Mouse (Mus musculus): ENCODE measurements around the gene Tjp2. TPM values are rescaled to one million over a fixed set of nuclear protein-coding genes. Genes with fewer than 3 reads are reported as not detected.
A peak's percentile ranks its signal among the peaks of the same experiment; 100 is the strongest.

The Tjp2 gene
- total and polyA plus RNA-seq, 3 experiments = 9.0 to 17.8 (median 13.7) TPM

DNA sequence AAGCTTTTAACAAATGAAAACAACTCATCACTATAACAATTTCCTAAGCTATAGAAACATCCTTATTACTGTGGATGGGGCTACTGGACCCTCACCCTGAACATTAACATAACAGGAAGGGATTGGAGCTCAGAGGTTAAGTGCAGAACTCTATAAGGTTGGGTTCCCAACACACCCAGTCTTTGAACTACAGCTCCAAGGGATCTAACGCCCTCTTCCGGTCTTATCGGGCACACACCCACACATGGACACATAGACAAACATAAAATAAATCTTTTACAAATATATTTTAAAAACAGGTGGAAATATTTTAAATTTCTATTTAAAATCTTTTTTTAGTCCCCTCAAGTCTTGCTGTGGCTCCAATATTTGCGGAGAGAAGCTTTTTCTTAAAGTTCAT is 3.4 kb downstream of the Tjp2 start:
- H3K79me2 ChIP-seq (replicated peaks; ENCODE audit: control insufficient read depth, extremely low read depth, insufficient read depth, poor library complexity, severe bottlenecking) = 0 out of 2 replicates have a peak, but pooled peaks cover 6% of the 10 kb centered on the region
- peak overlapping the region in 1 of 3 experiments; percentile 13 for H3K4me3 ChIP-seq (replicated peaks in 1 of 3; ENCODE audit: low read depth in 2 of 3, low read length in 2 of 3, poor library complexity in 1 of 3)
- H3K9me3 ChIP-seq (replicated peaks; ENCODE audit: low read length) = no peaks in the 10 kb centered on the region
- peak overlapping the region; percentile 85 for H3K4me2 ChIP-seq (ENCODE audit: insufficient read depth, low read depth, poor library complexity, severe bottlenecking)
- TF ChIP-seq CTCF (conservative IDR thresholded peaks at IDR 0.05 in 1 of 2, IDR thresholded peaks at IDR 0.05 in 1 of 2; ENCODE audit: low read depth in 2 of 2, low read length in 2 of 2) (peak in 1 of 2 experiments; percentile 47; a peak in 3 of 4 replicates), CHD1 (IDR thresholded peaks at IDR 0.05; ENCODE audit: low read depth, low read length) (no peak), MAX (IDR thresholded peaks at IDR 0.05; ENCODE audit: low read length) (no peak), JUN (IDR thresholded peaks at IDR 0.05; ENCODE audit: insufficient read depth, low read depth, low read length) (no peak), ZNF384 (IDR thresholded peaks at IDR 0.05; ENCODE audit: low read depth, low read length) (no peak), NRF1 (IDR thresholded peaks at IDR 0.05; ENCODE audit: low read depth, low read length) (no peak), IRF4 (IDR thresholded peaks at IDR 0.05; ENCODE audit: low read depth, low read length) (no peak), RAD21 (IDR thresholded peaks at IDR 0.05; ENCODE audit: low read depth, low read length) (peak; percentile 34), SMC3 (IDR thresholded peaks at IDR 0.05; ENCODE audit: low read depth, low read length) (peak; percentile 24; the same call in 1 of the 2 replicates), MEF2A (IDR thresholded peaks at IDR 0.05; ENCODE audit: borderline replicate concordance, low read depth, low read length) (no peak), USF1 (IDR thresholded peaks at IDR 0.05; ENCODE audit: low read depth, low read length) (no peak)
- H3K9ac ChIP-seq (ENCODE audit: insufficient read depth, low read depth) = no peak overlapping the region
- H3K27ac ChIP-seq (ENCODE audit: insufficient read depth, low read depth) = peak overlapping the region; percentile 24; the same call in 1 of the 2 replicates
- DNase-seq (ENCODE audit: extremely low read depth) = peak; percentile 32
- H3K27me3 ChIP-seq (replicated peaks) = no peaks in the 10 kb centered on the region
- in situ Hi-C loops (cut with MboI; ENCODE audit: low pct_ligation_motif_present, low pct_unique_long_range_greater_than_20kb, low sequenced_read_pairs) (no loop called here), dilution Hi-C loops (cut with MboI; ENCODE audit: extremely low pct_ligation_motif_present, extremely low pct_unique_long_range_greater_than_20kb, low sequenced_read_pairs) (no loop called here)
- peaks cover 5 to 41% of the 10 kb centered on the region in 2 experiments for H3K4me1 ChIP-seq (ENCODE audit: control insufficient read depth in 1 of 2, insufficient read depth in 2 of 2)
- H3K36me3 ChIP-seq (replicated peaks in 1 of 2; ENCODE audit: control insufficient read depth in 1 of 2, insufficient read depth in 1 of 2, low read length in 1 of 2) = no peaks in the 10 kb centered on the region

DNA sequence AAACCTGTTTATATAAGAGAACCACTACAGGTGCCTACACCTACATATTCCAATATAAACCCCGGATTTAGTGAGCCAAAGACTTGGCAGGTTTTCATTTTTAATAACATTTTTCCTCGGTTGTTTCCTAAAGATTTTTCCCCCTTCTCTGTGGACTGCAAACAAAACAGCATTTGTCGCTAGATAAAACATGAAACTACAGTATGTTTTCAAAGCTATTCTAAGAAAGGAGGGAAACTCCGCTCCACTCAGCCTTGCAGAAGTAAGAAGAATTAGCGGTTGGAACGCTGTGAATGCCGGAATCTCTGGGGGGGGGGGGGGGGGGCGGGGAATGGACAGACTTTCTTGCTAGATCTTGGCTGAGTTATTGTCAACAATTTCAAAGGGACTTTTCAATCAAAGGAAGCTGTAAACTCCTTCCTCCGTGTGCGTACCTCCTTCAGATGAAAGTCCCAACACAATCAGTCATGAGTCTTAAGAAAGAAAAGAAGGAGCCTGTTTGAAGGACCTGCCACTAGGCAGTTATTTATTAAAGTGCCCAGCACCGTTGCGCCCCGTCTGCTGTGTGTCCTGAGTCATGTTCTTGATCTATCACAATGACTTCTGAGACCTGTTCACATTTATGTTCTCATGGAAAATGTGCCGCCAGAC is 3.9 kb downstream of the Tjp2 start:
- peak; percentile 64 for TF ChIP-seq MEF2A (IDR thresholded peaks at IDR 0.05; ENCODE audit: borderline replicate concordance, low read depth, low read length)
- 0 out of 2 replicates have a peak, but pooled peaks have one; percentile 12 for TF ChIP-seq ETS1 (conservative IDR thresholded peaks at IDR 0.05; ENCODE audit: low read depth, low read length)
- TF ChIP-seq ELF1 (IDR thresholded peaks at IDR 0.05; ENCODE audit: low read depth, low read length) = no peak
- TF ChIP-seq EP300 (IDR thresholded peaks at IDR 0.05; ENCODE audit: low read length) = peak; percentile 52
- peak; percentile 42; the same call in 1 of the 2 replicates for TF ChIP-seq IRF4 (IDR thresholded peaks at IDR 0.05; ENCODE audit: low read depth, low read length)
- TF ChIP-seq MXI1 (IDR thresholded peaks at IDR 0.05; ENCODE audit: low read depth, low read length) = no peak
- TF ChIP-seq CHD2 (IDR thresholded peaks at IDR 0.05; ENCODE audit: low read length) = 0 out of 2 replicates have a peak, but pooled peaks have one; percentile 24

More for the DNA sequence above, 3.9 kb downstream of the Tjp2 start:
- dilution Hi-C loops (cut with MboI; ENCODE audit: extremely low pct_ligation_motif_present, extremely low pct_unique_long_range_greater_than_20kb, low sequenced_read_pairs) (no loop called here), in situ Hi-C loops (cut with MboI; ENCODE audit: low pct_ligation_motif_present, low pct_unique_long_range_greater_than_20kb, low sequenced_read_pairs) (no loop called here)
- H3K27ac ChIP-seq (ENCODE audit: insufficient read depth, low read depth) = peak overlapping the region; percentile 24; the same call in 1 of the 2 replicates
- H3K4me1 ChIP-seq (ENCODE audit: control insufficient read depth in 1 of 2, insufficient read depth in 2 of 2) = peaks cover 5 to 40% of the 10 kb centered on the region in 2 experiments
- no peaks in the 10 kb centered on the region for H3K27me3 ChIP-seq (replicated peaks)
- peak overlapping the region; percentile 28; the same call in 1 of the 2 replicates for H3K9ac ChIP-seq (ENCODE audit: insufficient read depth, low read depth)
- 0 out of 2 replicates have a peak, but pooled peaks cover 6% of the 10 kb centered on the region for H3K79me2 ChIP-seq (replicated peaks; ENCODE audit: control insufficient read depth, extremely low read depth, insufficient read depth, poor library complexity, severe bottlenecking)
- H3K9me3 ChIP-seq (replicated peaks; ENCODE audit: low read length) = no peaks in the 10 kb centered on the region
- peak; percentile 34 for DNase-seq (ENCODE audit: extremely low read depth)
- H3K4me3 ChIP-seq (replicated peaks in 1 of 3; ENCODE audit: low read depth in 2 of 3, low read length in 2 of 3, poor library complexity in 1 of 3) = peak overlapping the region in 2 of 3 experiments; percentile 13 to 23
- no peaks in the 10 kb centered on the region for H3K36me3 ChIP-seq (replicated peaks in 1 of 2; ENCODE audit: control insufficient read depth in 1 of 2, insufficient read depth in 1 of 2, low read length in 1 of 2)
- H3K4me2 ChIP-seq (ENCODE audit: insufficient read depth, low read depth, poor library complexity, severe bottlenecking) = peak overlapping the region; percentile 85
